Mouse (Mus musculus): Measurements from ENCODE around the gene Atrn. TPM values are rescaled to one million over a fixed set of nuclear protein-coding genes. Genes with fewer than 3 reads are reported as not detected.
A peak's percentile ranks its signal among the peaks of the same experiment; 100 is the strongest.
"Not testable (repeated sequence)": the region's sequence is repeated elsewhere in the genome, so short reads cannot be mapped to it uniquely, and the experiment has no call there.

Gene Atrn
- polyA plus RNA-seq, 2 experiments = 2.5 to 3.2 TPM

DNA sequence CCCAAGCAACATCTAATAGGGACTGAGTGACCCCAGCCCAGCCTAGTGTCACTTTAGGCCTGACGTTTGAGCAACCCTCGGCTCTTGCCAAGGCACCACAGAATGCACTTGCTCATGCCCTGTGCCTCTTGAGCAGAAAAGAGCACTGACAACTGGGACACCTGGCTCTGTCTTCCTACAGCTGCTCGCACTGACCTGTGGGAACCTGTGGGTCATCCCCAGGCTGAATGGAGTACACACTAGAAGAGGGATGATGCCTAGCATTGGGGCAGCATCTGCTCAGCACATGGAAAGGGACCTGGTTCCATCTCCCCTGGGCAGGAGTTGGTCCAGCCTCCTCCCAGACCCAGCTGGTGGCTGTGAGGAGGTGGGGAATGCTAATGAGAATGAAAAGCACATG is 120.6 kb downstream of the Atrn start:
- Histone ChIP-seq H3K27me3 (ENCODE audit: control insufficient read depth, insufficient read depth, low read length) (no peaks in the 10 kb centered on the region), H3K4me1 (replicated peaks; ENCODE audit: control insufficient read depth in 2 of 2, insufficient read depth in 2 of 2, low read length in 1 of 2) (peaks cover 10 to 18% of the 10 kb centered on the region in 2 experiments), H3K4me3 (ENCODE audit: insufficient read depth in 1 of 2, low read depth in 2 of 2, low read length in 2 of 2) (no peak overlapping the region), H3K9ac (replicated peaks) (no peak overlapping the region), H3K36me3 (replicated peaks; ENCODE audit: control insufficient read depth, insufficient read depth, low read depth) (no peaks in the 10 kb centered on the region), H3K4me2 (ENCODE audit: low read depth) (no peak overlapping the region), H3K9me3 (ENCODE audit: control insufficient read depth, low read length) (no peaks in the 10 kb centered on the region), H3K27ac (no peak overlapping the region)
- TF ChIP-seq CTCF (IDR thresholded peaks at IDR 0.05; ENCODE audit: low read depth) (no peak), EP300 (IDR thresholded peaks at IDR 0.05; ENCODE audit: low read depth) (no peak)
- WGBS (ENCODE audit: insufficient replicate concordance) = 92% methylated on average over 3 of the region's 3 CpGs
- ATAC-seq (ENCODE audit: insufficient read depth) (no peak), DNase-seq (ENCODE audit: low read depth in 3 of 3, low spot score in 3 of 3) (no peak)

DNA sequence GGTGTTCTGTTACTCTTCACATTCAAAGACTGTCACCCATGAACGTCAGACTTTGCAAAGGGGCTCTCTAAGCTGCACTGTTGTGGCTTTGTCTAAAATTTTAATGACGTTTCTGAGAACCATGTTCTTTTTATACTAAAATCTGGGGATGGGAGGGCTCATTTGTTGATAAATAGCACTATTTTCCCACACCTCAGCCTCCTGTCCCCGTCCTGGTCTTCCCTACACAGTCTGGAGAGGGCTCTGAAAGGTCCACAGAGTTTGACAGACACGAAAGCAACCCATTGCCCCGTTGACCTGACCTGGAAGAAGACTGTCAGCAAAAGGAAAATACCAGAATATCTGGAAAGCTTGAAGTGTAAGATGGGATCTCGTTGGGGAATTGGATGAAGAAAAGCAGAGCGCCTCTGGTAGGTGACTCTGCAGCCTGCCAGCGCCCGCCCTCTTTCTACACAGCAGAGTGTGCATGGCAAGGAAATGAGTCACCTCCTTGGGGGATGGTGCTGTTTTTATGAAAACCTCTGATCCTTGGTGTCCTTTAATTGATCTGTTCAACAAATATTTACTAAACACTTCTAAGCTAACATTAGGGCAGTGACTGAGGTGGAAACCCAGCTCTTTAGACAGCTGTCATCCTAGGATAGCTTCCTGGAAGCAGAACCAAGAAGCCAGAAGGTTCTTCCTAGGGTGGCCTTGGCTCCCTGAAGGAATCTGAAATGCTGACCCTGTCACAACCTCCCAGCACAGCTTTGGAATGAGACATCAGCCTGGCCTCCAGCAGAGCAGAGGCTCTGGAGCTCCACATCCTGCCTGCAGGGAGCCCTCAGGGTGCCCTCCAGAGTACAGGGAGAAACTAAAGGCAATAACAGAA is 123.0 kb downstream of the Atrn start:
- H3K4me1 ChIP-seq (replicated peaks; ENCODE audit: control insufficient read depth in 2 of 2, insufficient read depth in 2 of 2, low read length in 1 of 2) = peaks cover 12 to 23% of the 10 kb centered on the region in 2 experiments
- H3K27ac ChIP-seq = no peak overlapping the region; the same call in 1 of the 2 replicates
- H3K9ac ChIP-seq (replicated peaks) = no peak overlapping the region
- 52% methylated on average over 9 of the region's 9 CpGs for WGBS (ENCODE audit: insufficient replicate concordance)
- no peaks in the 10 kb centered on the region for H3K36me3 ChIP-seq (replicated peaks; ENCODE audit: control insufficient read depth, insufficient read depth, low read depth)
- no peak overlapping the region for H3K4me2 ChIP-seq (ENCODE audit: low read depth)
- H3K27me3 ChIP-seq (ENCODE audit: control insufficient read depth, insufficient read depth, low read length) = no peaks in the 10 kb centered on the region
- peak; percentile 49 for ATAC-seq (ENCODE audit: insufficient read depth)
- no peak for DNase-seq (ENCODE audit: low read depth in 3 of 3, low spot score in 3 of 3)
- H3K4me3 ChIP-seq (ENCODE audit: insufficient read depth in 1 of 2, low read depth in 2 of 2, low read length in 2 of 2) = no peak overlapping the region
- no peak for TF ChIP-seq EP300 (IDR thresholded peaks at IDR 0.05; ENCODE audit: low read depth)
- TF ChIP-seq CTCF (IDR thresholded peaks at IDR 0.05; ENCODE audit: low read depth) = no peak; the same call in 1 of the 2 replicates
- H3K9me3 ChIP-seq (ENCODE audit: control insufficient read depth, low read length) = no peaks in the 10 kb centered on the region

DNA sequence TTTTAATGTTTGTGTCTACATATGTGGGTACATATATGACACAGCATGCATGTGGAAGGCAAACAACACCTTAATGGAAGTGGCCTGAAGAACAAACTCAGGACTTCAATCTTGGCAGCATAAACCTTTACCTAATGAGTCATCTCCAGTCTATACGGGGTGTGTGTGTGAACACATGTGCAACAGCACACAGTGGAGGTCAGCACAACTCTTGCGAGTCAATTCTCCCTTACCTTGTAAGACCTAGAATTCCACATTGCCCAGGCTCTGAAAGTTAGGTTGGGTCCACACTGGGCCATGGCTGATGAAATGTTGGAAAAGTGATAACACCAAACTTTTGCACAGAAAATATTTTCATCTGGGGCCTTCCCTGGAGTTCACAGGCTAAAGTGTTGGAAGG is 124.3 kb downstream of the Atrn start:
- H3K4me3 ChIP-seq (ENCODE audit: insufficient read depth in 1 of 2, low read depth in 2 of 2, low read length in 2 of 2) = no peak overlapping the region
- peaks cover 12 to 23% of the 10 kb centered on the region in 2 experiments for H3K4me1 ChIP-seq (replicated peaks; ENCODE audit: control insufficient read depth in 2 of 2, insufficient read depth in 2 of 2, low read length in 1 of 2)
- DNase-seq (ENCODE audit: low read depth in 3 of 3, low spot score in 3 of 3) (no peak), ATAC-seq (ENCODE audit: insufficient read depth) (no peak)
- H3K36me3 ChIP-seq (replicated peaks; ENCODE audit: control insufficient read depth, insufficient read depth, low read depth) = no peaks in the 10 kb centered on the region
- H3K4me2 ChIP-seq (ENCODE audit: low read depth) = no peak overlapping the region
- H3K9me3 ChIP-seq (ENCODE audit: control insufficient read depth, low read length) = no peaks in the 10 kb centered on the region
- H3K9ac ChIP-seq (replicated peaks) = no peak overlapping the region
- 75% methylated on average over 2 of the region's 2 CpGs for WGBS (ENCODE audit: insufficient replicate concordance)
- no peak for TF ChIP-seq EP300 (IDR thresholded peaks at IDR 0.05; ENCODE audit: low read depth)
- TF ChIP-seq CTCF (IDR thresholded peaks at IDR 0.05; ENCODE audit: low read depth) = no peak
- H3K27me3 ChIP-seq (ENCODE audit: control insufficient read depth, insufficient read depth, low read length) = no peaks in the 10 kb centered on the region
- H3K27ac ChIP-seq = no peak overlapping the region

DNA sequence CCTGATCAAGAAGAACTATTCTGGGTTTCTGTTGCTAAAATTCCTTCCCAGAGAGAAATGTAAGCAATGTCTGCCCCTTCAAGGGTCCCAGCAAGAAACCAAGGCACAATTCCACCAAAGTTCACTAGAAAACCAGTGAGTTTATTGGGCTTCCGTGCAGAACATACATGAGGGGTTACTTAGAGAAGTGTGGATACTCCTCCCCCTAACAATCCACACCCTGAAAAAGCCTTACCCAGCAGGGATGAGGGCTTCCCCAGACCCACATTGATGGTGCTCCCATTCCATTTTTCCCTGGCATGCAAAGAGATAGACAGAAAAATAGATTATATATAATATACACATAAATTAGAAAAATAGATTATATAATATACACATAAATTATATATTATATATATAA is 124.7 kb downstream of the Atrn start:
- no peaks in the 10 kb centered on the region for H3K36me3 ChIP-seq (replicated peaks; ENCODE audit: control insufficient read depth, insufficient read depth, low read depth)
- H3K27me3 ChIP-seq (ENCODE audit: control insufficient read depth, insufficient read depth, low read length) = no peaks in the 10 kb centered on the region
- ATAC-seq (ENCODE audit: insufficient read depth) (peak; percentile 55; the same call in 1 of the 2 replicates), DNase-seq (ENCODE audit: low read depth in 3 of 3, low spot score in 3 of 3) (no peak)
- 64% methylated on average over 1 of the region's 1 CpGs for WGBS (ENCODE audit: insufficient replicate concordance)
- no peaks in the 10 kb centered on the region for H3K9me3 ChIP-seq (ENCODE audit: control insufficient read depth, low read length)
- H3K4me3 ChIP-seq (ENCODE audit: insufficient read depth in 1 of 2, low read depth in 2 of 2, low read length in 2 of 2) = no peak overlapping the region
- H3K9ac ChIP-seq (replicated peaks) = no peak overlapping the region
- TF ChIP-seq EP300 (IDR thresholded peaks at IDR 0.05; ENCODE audit: low read depth) (no peak), CTCF (IDR thresholded peaks at IDR 0.05; ENCODE audit: low read depth) (no peak)
- no peak overlapping the region for H3K27ac ChIP-seq
- H3K4me1 ChIP-seq (replicated peaks; ENCODE audit: control insufficient read depth in 2 of 2, insufficient read depth in 2 of 2, low read length in 1 of 2) = peaks cover 12 to 23% of the 10 kb centered on the region in 2 experiments
- H3K4me2 ChIP-seq (ENCODE audit: low read depth) = no peak overlapping the region

DNA sequence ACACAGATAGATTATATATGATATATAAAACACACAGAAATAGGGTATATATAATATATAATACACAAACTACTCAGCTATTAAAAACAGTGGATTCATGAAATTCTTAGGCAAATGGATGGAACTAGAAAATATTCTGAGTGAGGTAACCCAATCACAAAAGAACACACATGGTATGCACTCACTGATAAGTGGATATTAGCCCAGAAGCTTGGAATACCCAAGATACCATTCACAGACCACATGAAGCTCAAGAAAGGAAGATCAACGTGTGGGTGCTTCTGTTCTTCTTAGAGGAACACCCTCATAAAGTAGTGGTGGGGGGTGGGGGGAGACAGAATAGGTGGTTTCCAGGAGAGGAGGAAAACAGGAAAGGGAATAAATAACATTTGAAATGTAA is 125.1 kb downstream of the Atrn start:
- not testable (repeated sequence) for H3K4me3 ChIP-seq (ENCODE audit: insufficient read depth in 1 of 2, low read depth in 2 of 2, low read length in 2 of 2); DNase-seq (ENCODE audit: low read depth in 3 of 3, low spot score in 3 of 3); H3K9me3 ChIP-seq (ENCODE audit: control insufficient read depth, low read length); H3K9ac ChIP-seq (replicated peaks); H3K36me3 ChIP-seq (replicated peaks; ENCODE audit: control insufficient read depth, insufficient read depth, low read depth); H3K27ac ChIP-seq; H3K27me3 ChIP-seq (ENCODE audit: control insufficient read depth, insufficient read depth, low read length)
- Histone ChIP-seq H3K4me2 (ENCODE audit: low read depth) (peak overlapping the region; percentile 16; the same call in 1 of the 2 replicates), H3K4me1 (replicated peaks; ENCODE audit: control insufficient read depth in 2 of 2, insufficient read depth in 2 of 2, low read length in 1 of 2) (peaks cover 12 to 23% of the 10 kb centered on the region in 2 experiments)
- WGBS (ENCODE audit: insufficient replicate concordance) = 8% methylated on average over 1 of the region's 1 CpGs
- TF ChIP-seq EP300 (IDR thresholded peaks at IDR 0.05; ENCODE audit: low read depth) = peak; percentile 79
- ATAC-seq (ENCODE audit: insufficient read depth) = peak; percentile 78

Data from liver, embryonic 14.5 days (tissue).